Mouse (Mus musculus) kidney, adult 2 months (tissue): ENCODE results near the gene Preb. TPM values are rescaled to one million over a fixed set of nuclear protein-coding genes. Genes with fewer than 3 reads are reported as not detected.

Source experiments
- DNase-seq: peaks from one replicate; pipeline ENCODE4 v3.0.0; 2021
- H3K27ac ChIP-seq: fragments of 200-500 bp; 2 replicates; pipeline ENCODE4 v1.5.1; 2012; ENCODE audit warnings: low read depth, low read length, control low read depth, inconsistent platforms; ENCODE audit not compliant: insufficient read depth
- H3K27me3 ChIP-seq: fragments of 200-500 bp; replicated peaks from 2 replicates; pipeline ENCODE4 v1.6.1; 2012; ENCODE audit warnings: mild to moderate bottlenecking, moderate library complexity, low read length, inconsistent platforms; ENCODE audit not compliant: control insufficient read depth, insufficient read depth
- H3K36me3 ChIP-seq: fragments of 200-500 bp; 2 replicates; pipeline ENCODE4 v1.6.1; 2012; ENCODE audit warnings: mild to moderate bottlenecking, moderate library complexity, low read length, inconsistent platforms; ENCODE audit not compliant: control insufficient read depth, insufficient read depth
- H3K4me1 ChIP-seq: fragments of 200-500 bp; 2 replicates; pipeline ENCODE4 v1.6.1; 2011; ENCODE audit warnings: low read length; ENCODE audit not compliant: control insufficient read depth, insufficient read depth
- H3K4me3 ChIP-seq: fragments of 200-500 bp; 2 replicates; pipeline ENCODE4 v1.5.1; 2011; ENCODE audit warnings: mild to moderate bottlenecking, low read depth, low read length, control low read depth; ENCODE audit not compliant: insufficient read depth
- CTCF ChIP-seq: fragments of 200-500 bp; conservative IDR thresholded peaks from 2 replicates; pipeline ENCODE4 v1.5.1; 2011; ENCODE audit warnings: low read depth, mild to moderate bottlenecking, control low read depth, low read length, moderate library complexity, mixed read lengths; ENCODE audit not compliant: insufficient read depth, insufficient read length
- POLR2A ChIP-seq: fragments of 200-500 bp; IDR thresholded peaks from one replicate; pipeline ENCODE4 v1.6.1; 2011; ENCODE audit warnings: low read depth, low read length, control low read depth
- WGBS: fragments of 180-500 bp; shearing (Covaris S2); methylation state at CpG from one replicate; pipeline ENCODE4 v1.1.7; 2018; 5-methylcytosine and 5-hydroxymethylcytosine counted together
- polyA plus RNA-seq: library from polyadenylated mRNA; depleted of rRNA; stranded (reverse); fragments of >200 nt; gene quantifications from 2 replicates; pipeline ENCODE4 v1.2.3, GENCODE M21; 2012

Gene Preb
- polyA plus RNA-seq, 1 experiment: 346 TPM

DNA sequence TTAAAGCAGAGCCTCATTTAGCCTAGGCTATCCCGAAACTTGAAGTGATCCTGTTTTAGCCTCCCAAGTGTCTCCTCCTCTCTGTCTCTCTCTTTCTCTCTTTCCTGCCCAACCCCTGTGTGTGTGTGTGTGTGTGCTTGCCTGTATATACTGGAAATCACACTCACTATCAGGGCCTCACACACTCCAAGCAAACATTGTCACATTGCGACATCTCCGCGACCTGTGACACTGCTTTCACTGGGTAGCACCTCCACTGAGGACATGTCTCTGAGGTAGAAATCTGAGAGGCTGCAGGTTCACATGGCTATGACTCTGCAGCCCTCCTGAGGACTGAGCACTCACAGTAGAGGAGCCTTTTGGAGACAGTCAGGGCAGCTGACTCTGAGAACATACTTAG is 6.0 kb upstream of the Preb start:
- Histone ChIP-seq H3K27ac (no peak overlapping the region), H3K4me3 (no peak overlapping the region), H3K36me3 (no peaks in the 10 kb centered on the region), H3K27me3 (no peaks in the 10 kb centered on the region), H3K4me1 (peaks cover under 1% of the 10 kb centered on the region; the same call in 1 of the 2 replicates)
- TF ChIP-seq POLR2A (no peak), CTCF (no peak)
- DNase-seq: no peak
- 94% methylated on average over 4 of the region's 4 CpGs for WGBS

GRCm38 (mm10) chr5:30963916-30964315 is 3.8 kb upstream of the Preb start:
- no peaks in the 10 kb centered on the region for H3K27me3 ChIP-seq
- H3K27ac ChIP-seq: no peak overlapping the region
- 58% methylated on average over 3 of the region's 3 CpGs for WGBS
- no peak overlapping the region for H3K4me3 ChIP-seq
- DNase-seq: no peak
- peaks cover 5% of the 10 kb centered on the region; the same call in 1 of the 2 replicates for H3K4me1 ChIP-seq
- TF ChIP-seq CTCF: no peak
- no peak for TF ChIP-seq POLR2A
- no peaks in the 10 kb centered on the region for H3K36me3 ChIP-seq

GRCm38 (mm10) chr5:30961545-30962505 is 1.7 kb upstream of the Preb start:
- 52% methylated on average over 10 of the region's 10 CpGs for WGBS
- Histone ChIP-seq H3K4me1 (peaks cover 17% of the 10 kb centered on the region), H3K4me3 (no peak overlapping the region), H3K27me3 (no peaks in the 10 kb centered on the region), H3K27ac (peak overlapping the region; percentile 41; the same call in 1 of the 2 replicates), H3K36me3 (0 out of 2 replicates have a peak, but pooled peaks cover 1% of the 10 kb centered on the region)
- DNase-seq: peak; percentile 59
- TF ChIP-seq POLR2A: no peak
- no peak for TF ChIP-seq CTCF

GRCm38 (mm10) chr5:30960814-30961213 is 653 bp upstream of the Preb start:
- Histone ChIP-seq H3K36me3 (0 out of 2 replicates have a peak, but pooled peaks cover 1% of the 10 kb centered on the region), H3K27ac (peak overlapping the region; percentile 86; the same call in 1 of the 2 replicates), H3K4me1 (peaks cover 17% of the 10 kb centered on the region), H3K27me3 (no peaks in the 10 kb centered on the region), H3K4me3 (no peak overlapping the region)
- WGBS: 90% methylated on average over 2 of the region's 2 CpGs
- no peak for DNase-seq
- no peak for TF ChIP-seq POLR2A
- TF ChIP-seq CTCF: no peak

GRCm38 (mm10) chr5:30959198-30959854 is 835 bp downstream of the Preb start:
- Histone ChIP-seq H3K4me3 (peak overlapping the region; percentile 94), H3K36me3 (peaks cover 1% of the 10 kb centered on the region; the same call in 1 of the 2 replicates), H3K4me1 (peaks cover 17% of the 10 kb centered on the region), H3K27ac (peak overlapping the region; percentile 79), H3K27me3 (no peaks in the 10 kb centered on the region)
- peak; percentile 79 for DNase-seq
- TF ChIP-seq POLR2A: no peak
- TF ChIP-seq CTCF: no peak
- 8% methylated on average over 19 of the region's 19 CpGs for WGBS

- no peak for DNase-seq
- Histone ChIP-seq H3K27me3 (no peaks in the 10 kb centered on the region), H3K4me1 (peaks cover 17% of the 10 kb centered on the region), H3K36me3 (peaks cover 1% of the 10 kb centered on the region; the same call in 1 of the 2 replicates), H3K4me3 (no peak overlapping the region), H3K27ac (no peak overlapping the region)
- WGBS: 86% methylated on average over 6 of the region's 6 CpGs
- TF ChIP-seq POLR2A: peak; percentile 24
- no peak for TF ChIP-seq CTCF
These were observed 2.3 kb downstream of the Preb start for GRCm38 (mm10) chr5:30957891-30958290.
